Mouse (Mus musculus) heart, postnatal 0 days (tissue): Measurements from ENCODE around the gene Hjurp.

Source experiments
- CTCF ChIP-seq: IDR thresholded peaks from 2 replicates; pipeline ENCODE4 v1.5.1; 2016; ENCODE audit warnings: antibody characterized with exemption, control low read depth, low read depth
- EP300 ChIP-seq: IDR thresholded peaks from 2 replicates; pipeline ENCODE4 v1.6.1; 2016; ENCODE audit warnings: antibody characterized with exemption, low read depth

DNA sequence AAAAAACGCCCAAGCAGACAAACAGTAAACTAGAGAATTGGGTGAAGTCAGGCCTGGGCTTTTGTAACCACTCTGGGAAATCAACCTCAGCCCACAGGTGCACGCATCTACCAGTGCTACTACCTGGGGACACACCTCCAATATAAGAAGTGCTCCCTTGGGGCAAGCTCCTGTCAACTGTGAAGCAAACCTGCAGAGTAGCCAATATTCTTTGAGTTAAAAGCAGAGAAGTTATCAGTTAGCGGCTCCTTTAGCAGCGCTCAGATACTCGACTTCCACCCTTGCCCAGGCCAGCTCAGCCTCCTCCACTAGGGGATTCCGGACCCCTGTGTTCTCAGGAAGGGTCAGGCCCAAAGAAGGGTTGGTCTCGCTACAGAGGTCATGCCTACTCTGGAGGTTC lies 15.7 kb downstream of the Hjurp start:
- TF ChIP-seq EP300, result no peak
- no peak for TF ChIP-seq CTCF
